Mouse (Mus musculus): ENCODE measurements at regions not wholly inside any gene's neighbourhood (a gene's known extent, or its start where the extent isn't known, plus 50 kb on each side); places are given as distances from the start of the nearest gene placed in this dataset.

DNA sequence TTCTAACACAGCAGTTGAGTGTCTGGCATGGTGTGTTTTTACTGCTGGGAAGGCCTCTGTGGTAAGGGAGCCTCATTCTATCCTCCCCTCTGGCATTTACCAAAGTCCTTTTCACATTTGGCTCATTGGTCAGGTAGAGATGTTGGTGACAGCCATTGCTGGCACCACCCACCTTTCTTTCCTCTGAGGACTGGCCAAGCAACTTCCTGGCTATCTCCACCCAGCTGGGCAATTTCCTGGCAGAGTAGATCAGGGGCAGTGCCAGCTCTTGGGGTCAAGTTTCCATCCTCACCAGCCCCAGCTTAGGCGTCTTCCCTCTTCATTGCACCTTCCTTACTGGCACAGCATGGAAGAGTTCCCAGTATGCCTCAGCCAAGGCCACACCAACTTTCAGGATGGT is 372.5 kb upstream of the Kif2a start:
- DNase-seq (ENCODE audit: low spot score in 2 of 2): no peak

DNA sequence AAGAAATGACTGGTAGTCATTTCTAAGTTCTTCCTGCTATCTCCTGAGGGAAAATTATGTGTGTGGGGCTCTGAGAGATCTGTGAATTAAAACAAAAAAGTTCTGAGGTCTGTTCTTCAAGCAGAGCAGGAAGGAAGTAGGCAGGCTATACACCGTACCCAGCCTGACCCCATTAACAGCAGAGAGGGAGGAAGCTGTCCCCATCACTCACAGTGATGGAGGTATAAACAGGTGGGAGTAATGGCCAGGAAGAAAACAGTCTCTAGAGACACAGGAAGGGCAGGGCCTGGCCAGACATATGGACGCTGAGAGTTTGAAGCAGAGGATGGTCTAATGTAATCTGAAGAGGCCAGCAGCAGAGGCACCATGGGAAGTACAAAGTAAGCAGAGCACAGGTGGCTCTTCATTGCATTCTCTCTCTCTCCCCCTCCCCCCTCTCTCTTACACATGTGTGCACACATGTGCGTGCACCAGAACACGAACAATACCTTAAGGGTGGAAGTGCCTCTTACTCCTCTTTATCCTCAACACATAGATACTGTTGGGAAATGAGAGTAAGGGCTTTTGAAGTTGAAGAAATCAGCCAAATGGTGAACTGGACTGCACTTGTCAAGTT is 367.7 kb upstream of the Kif2a start:
- no peak for DNase-seq (ENCODE audit: low spot score in 2 of 2)

DNA sequence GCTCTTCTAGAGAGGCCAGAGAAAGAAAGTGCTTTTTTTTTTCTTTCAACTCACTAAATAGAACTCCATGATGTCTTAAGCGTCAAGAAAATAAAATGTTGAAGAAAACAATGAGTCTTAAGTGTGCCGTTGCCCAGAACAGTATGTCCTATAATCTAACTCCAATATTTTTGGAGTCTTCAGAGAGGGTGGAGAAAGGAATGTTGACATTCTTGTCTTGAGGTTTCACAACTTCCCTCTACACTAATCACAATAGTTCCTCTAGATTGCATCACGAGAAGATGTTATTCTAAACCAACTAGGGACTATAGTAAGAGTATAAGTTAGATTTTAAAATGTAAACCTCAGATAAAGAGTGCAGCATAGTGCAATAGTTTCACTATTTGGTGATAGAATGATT is 367.1 kb upstream of the Kif2a start:
- no peak for DNase-seq (ENCODE audit: low spot score in 2 of 2)

DNA sequence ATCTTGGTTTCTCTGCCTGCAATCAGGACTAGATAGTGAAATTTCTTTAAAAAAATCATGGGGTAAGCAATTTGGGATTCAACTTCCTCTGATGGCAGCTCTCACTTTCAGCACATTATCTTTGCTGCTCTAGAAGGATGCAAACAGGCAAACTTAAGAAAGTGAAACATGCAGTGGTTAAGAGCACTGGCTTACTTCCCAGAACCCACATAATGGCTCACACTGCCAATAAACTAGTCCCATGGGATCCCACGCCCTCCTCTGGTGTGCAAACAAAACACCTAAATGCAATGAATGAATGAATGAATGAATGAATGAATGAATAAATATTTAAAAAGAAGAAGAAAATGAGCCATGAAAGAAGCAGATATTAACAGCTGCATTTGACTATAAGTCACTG is 356.1 kb upstream of the Kif2a start:
- DNase-seq (ENCODE audit: low spot score in 2 of 2): no peak

DNA sequence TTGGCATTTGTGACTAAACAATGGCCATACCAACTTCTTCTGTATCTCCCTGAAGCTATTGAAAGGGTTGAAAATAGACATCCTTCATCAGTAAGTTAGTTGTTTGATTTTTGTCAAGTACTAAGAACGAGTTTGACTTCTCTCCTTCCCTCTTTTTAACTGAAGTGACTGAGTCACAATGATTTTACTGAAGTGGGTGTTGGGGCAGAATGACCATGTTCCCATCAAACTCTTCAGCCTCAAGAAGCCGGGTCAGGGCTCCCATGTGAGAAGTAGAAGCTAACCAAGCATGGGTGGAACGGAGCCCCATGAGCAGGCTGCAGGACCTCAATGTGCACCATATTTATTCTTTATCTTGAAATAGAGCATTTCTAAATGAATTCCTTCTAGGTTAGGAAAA is 350.7 kb upstream of the Kif2a start:
- DNase-seq (ENCODE audit: low spot score in 2 of 2): no peak

DNA sequence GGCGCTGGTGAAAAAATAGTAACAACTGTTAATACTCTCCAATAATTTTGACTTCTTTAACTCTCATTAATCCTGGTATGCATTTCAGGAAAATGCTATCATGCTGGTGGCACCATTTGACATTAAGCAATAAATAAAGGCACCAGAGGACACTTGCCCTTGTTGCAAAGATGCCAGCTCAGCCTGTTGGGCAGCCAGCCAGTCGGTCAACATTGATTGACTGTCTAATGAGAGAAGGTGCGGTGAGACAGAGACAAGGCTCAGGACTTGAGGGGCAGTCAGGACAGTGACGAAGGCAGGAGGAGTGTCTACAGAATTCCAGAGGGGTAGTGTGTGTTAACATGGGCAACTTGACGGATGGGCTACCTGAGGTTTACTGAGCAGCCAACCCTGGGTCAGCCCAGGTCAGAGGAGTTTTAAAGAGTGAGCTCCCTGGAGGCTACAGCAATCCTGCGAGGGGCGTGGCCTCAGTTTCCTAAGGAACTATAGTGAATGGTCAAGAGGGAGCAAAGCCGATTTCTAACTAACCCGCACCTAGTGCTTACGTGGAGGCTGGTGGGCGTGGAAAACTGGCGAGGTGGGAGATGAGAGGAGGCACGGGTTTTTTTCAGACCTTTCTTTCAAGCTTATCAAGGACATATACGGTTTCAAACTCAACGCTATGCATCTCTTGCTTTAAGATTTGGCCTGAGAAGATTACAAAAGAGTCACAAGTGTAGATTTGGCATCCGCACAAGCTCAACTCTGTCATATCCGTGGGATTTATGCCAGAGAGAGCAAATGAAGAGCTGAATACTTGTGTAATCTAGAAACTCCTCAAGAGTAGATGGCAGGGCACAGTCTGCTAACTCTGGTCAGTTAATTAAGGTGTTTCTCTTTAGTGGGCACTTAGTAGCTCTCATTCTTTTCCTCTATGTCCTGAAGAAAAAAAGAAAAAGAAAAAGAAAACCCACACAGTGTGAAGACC is 350.0 kb upstream of the Kif2a start:
- peak; percentile 9 to 60 for DNase-seq (ENCODE audit: low spot score in 2 of 2)

DNA sequence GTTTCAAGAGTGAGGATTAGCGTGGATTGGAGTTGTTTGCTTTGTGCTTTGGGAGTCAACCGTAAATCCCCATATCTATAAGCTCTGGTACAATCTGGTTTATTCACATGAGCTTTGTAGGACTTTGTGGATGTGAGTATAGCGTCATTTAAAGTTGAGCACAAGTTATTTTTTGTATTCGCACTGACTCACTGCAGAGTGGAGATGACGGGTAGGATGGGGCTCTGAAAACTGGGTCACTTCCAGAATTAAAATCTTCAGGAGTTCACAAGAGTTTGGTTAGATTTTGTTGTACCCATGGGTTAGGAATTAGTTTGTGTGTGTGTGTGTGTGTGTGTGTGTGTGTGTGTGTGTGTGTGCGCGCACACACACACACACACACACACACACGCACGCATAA is 345.7 kb upstream of the Kif2a start:
- no peak for DNase-seq (ENCODE audit: low spot score in 2 of 2)

DNA sequence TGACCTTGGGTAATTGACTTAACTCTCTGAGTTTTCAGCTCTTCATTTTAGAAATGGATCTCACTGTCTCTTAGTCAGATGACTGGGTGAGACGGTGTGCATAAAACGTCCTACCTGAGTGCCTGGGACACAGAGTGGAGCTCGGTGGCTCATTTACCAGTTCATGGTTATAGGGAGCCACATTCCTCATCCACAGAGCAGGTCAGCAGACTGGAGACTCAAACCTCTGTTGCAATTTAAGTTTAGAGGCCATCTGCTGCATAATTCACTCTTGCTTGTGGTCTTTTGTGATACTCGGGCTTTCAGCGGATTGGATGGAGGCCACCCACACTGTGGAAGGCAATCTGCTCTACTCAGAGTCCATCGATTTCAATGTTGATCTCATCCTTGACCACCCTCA is 343.8 kb upstream of the Kif2a start:
- DNase-seq (ENCODE audit: low spot score in 2 of 2): no peak

DNA sequence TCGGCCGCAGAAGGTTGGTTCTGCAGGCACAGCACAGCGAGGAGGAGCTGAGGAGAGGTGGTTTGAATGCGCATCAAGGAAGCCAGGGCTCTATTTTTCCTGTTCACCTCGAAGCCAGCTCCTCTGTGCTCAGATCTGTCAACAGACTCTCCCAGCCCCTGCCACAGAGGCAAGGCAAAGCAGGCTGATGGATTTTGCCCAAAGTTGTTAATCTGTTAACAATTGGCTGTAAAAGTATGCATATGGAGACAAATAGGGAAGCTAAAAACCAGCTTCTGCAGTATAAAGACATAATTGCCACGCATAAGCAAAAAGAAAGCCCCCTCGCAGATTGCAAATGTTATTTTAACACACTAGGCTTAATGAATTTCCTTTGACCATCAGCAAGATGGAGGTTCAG is 343.3 kb upstream of the Kif2a start:
- DNase-seq (ENCODE audit: low spot score in 2 of 2): no peak

DNA sequence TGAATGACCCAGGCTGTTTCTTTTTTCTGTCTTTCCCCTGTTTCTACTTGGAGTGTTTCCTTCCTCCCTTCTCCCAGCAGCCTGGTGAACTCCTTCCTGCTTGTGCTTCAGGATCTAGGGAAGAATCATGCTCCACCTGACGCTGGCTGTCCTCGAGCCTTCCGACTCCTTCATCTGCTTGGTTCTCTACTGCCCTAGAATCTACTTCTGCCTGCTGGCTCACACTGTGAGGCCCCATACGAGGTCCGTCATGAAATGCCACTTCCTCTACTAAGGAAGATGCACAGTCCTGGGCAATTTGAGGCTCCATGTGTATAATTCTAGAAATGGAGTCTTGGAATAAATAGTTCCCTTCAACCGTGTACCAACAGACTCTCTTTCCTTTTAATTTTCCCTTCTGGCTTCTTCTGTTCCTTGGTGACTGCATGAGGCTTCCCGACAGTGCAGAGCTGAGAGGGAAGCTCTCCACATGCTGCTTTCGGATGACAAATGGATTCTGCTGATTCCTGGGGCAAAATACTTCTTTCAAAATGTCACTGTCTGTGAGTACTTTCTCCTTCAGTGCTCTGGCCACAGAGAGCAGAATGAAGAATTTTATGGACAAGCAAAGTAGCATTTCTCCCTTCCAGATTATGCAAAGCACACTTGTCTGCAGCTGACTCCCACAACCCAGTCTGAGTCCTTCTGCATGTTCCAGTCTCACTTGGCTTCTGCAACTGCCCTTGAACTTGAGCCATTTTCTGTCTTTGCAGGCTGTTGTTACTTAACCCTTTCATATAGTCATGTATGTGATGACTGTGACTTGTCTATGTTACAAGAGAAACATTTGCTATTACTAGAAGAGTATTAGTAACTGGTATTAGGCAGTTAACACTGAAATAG is 341.1 kb upstream of the Kif2a start:
- DNase-seq (ENCODE audit: low spot score in 2 of 2): peak in 1 of 2 experiments; percentile 4

DNA sequence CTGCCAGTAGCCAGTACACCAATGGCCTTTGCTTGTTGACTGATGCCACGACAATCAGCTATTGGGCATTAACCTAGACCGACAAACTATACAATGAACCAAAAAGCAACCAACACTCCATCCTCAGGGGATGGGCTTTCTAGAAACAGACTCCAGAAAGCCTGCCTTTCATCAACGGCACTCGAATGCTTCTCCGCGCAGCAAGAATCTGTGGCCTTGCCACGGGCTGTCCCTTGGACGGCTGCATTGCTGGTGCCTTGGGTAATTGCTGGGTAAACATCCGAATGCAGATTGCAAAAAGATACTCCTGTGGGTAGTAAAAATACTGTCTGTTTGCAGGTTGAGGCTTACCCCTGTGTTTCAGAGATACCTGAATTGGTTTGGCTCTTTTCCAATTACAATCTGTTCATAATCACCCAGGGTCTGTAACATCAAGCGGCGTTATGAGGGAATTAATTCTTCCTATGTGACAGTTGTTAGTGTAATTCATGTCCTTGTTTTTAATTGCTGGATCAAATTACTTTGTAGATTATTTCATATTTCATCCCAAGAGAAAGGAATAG is 319.0 kb upstream of the Kif2a start:
- no peak for DNase-seq (ENCODE audit: low spot score in 2 of 2)

DNA sequence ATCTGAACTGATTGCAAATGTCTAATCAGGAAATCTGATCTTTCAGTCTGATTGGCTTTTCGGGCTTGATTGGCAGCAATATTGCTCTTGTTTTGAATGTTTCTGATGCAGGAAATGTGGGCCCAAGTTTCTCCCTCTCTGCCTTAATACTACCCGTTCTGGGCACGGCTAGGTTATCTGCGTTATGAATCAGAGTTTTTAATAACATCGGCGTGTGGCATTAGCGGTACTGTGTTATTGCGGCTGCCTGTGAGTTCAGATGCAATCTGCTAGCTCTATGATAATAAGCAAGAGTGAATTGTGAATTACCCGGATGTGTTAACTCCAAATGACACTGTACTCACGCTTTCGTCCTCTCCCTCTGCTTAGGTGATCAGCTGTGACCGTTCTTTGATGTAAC is 316.2 kb upstream of the Kif2a start:
- no peak for DNase-seq (ENCODE audit: low spot score in 2 of 2)

DNA sequence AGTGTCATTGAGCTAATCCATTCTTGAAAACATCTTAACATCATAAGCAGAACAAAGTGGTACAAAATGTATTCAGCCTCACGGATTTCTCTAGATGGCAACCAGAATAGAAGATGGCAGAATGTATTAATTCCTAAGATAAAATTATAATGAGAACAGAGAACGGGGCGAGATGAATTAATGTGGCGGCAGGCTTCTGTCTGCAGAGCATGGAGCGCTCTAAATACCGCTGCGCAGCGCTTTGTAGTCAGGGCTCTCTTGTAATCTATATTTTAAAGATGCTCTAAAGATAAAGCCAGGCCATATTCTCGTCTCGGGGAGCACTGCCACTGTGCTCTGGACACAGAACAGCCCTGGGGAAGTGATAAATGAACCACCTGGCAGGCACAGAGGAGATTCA is 315.2 kb upstream of the Kif2a start:
- no peak for DNase-seq (ENCODE audit: low spot score in 2 of 2)

DNA sequence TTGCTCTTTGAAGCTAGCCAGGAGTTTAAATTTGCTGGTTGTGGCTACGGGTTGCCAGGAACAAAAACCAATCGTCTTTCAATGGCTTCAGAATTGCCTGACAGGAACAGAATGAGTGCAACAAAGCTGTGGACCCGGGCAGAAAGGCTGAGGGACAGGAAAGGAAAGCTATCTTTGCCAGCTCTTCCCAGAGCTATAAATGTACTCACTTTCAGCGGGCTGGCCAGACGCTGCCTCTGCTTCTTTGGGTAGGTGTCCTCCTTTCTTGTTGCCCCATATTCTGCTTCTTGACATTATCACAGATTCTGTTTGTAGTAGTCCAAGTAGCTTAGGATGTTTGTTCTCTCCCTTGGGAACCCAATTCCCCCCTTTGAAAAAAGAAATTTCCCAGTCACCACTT is 307.4 kb upstream of the Kif2a start:
- DNase-seq (ENCODE audit: low spot score in 2 of 2): no peak

DNA sequence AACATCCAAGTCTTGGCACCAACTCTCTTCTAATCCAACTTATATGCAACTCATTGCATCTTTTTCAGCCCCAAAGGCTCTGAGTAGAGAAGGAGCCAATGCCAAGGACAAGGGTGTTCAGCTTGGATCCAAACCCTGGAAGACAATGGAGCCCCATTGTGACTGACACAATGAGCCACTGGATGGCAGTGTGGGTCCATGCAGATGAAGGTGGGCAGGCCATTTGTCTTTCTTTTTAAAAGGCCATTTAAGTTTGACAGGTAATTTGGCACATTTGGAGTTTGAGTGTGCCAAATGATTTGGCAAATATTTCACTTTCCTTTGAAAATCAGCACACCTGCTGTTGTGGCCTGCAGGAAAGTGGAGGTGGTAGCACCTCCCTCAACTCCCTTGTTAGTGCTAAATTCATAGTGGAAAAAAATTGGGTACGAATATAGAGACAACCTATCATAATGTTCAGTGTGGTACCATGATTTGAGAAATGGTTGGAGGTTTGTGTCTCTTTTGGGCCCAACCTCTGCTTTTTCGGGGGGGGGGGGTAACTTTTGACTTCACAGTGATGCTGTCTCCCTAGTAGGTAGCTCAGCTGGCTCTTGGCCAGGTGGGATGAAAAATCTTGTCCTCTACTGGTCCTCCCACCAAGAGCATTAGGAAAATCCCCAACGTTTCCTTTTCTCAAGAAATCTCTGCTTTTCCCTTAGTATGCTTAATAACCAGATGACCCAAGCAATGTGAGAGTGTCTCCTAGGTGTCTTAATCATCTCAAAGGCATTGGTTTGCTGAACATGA is 304.0 kb upstream of the Kif2a start:
- peak; percentile 53 to 61 for DNase-seq (ENCODE audit: low spot score in 2 of 2)

DNA sequence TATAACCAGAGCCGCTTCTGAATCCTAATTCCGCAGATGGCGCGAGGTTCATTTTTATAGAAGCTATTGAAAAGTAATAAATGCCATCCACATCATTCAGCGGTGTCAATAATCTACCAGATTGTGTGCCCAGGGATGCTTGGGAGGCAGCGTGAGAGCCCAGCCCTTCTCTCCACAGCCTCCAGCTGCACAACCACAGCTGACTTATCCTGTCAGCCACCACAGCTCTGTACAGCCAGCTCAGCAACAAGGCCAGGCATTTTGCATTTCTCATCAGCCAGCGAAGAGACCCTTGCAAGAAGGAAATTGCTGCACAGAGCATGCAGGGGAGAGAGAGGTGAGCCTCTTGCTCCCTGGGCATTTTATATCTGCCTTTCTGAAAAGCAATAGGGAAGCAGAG is 292.8 kb upstream of the Kif2a start:
- DNase-seq (ENCODE audit: low spot score in 2 of 2): no peak

DNA sequence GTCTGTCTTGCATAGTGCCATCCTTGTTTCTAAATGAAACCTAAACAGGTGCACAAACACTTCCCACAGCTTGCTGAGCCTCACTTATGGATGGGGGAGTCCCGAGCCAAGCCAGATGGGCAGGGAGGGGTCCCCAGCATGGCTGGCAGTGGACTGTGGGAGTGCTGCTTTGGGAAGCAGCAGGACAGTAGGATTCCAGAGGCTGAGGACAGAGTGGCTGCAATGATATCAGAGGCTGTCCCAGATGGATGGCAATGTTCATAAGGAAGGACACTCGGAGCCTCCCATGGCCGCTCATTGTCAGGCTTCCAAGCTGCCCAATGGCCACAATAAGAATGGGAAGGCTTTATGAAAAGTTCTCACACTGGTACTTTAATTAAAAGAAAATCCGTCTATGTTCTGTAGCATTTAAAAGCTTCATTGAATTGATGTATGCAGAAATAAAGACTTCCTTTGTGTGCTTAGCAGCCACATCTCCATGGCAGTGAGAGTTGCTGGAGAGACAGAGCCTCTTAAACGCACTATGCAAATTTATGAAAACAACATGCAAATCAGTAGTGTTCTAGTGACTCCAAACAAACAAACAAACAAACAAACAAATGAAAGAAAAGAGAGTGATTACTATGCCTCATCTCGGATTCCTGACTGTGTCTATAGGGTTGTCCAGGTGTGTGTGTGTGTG is 287.2 kb upstream of the Kif2a start:
- DNase-seq (ENCODE audit: low spot score in 2 of 2): no peak

DNA sequence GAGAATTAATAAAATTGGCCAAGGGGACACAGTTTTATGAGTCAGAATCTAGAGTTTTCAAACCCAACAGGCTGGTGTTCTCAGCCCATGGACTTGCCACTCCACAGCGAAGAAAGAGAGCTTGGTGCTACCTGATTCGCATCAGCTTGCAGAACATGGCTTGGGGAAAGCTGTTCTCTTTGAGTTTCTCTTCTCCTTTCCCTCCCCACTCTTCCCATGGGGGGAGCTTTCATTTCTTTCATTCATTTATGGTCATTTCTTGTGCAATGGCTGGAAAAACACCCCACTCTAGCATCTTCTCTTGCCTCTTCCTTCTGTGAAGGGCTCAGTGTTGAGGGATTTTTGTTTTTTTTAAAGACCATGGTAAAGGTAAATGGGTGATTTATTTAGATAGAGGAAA is 286.5 kb upstream of the Kif2a start:
- DNase-seq (ENCODE audit: low spot score in 2 of 2): no peak

DNA sequence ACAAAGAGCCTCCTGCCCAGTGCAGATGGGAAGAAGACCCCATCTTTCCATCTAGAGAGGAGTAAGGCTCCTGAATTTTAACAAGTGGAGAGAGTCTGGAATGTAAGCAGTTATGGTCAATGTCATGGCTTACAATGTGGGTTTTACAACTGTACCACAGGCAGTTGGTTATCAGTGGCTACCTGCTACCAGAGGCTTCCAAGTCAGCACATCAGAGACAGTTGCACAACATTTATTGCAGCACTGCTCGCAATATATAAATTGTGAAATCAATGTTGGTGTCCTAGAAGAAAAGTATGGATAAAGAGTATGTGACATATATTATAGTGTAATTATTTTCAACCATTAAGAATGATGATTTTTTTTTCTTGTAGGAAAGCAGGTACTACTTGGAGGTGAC is 285.0 kb upstream of the Kif2a start:
- DNase-seq (ENCODE audit: low spot score in 2 of 2): no peak

DNA sequence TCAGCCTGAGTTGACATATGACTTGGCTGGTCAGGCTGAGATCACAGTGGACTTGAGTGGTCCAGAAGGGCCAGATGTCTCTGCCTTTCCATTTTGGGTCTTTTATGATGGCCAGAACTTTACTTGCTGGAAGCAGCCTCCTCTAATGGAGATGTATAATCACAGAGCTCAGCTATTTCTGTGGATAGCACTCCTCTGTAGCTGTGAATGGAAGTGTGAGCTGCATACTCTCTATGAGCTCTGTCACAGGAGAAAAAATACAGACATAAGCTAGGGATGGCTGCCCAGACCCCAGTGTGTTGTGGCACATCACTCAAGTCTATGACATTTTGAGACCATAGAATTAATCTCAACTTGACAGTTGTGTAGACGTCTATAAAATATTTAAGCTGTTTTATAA is 284.3 kb upstream of the Kif2a start:
- DNase-seq (ENCODE audit: low spot score in 2 of 2): no peak

DNA sequence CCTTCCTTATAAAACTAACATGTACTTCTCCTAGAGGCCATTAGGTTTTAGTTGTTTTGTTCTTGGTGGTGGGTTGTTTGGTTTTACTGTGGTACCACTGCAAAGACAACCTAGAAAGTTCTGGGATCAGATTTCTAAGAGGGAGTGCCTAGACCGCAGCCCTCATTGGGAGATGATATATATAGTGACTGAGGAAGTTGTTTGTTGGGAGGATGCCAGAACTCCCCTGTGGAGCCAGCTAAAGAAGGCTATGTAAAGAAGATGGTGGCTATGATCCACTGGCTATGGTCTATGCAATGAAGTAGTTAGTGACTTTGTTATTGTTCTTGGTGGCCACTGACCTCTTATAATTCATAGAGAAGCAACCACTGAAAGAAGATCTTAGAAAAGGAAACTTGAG is 283.8 kb upstream of the Kif2a start:
- DNase-seq (ENCODE audit: low spot score in 2 of 2): no peak

All from urinary bladder, postnatal 36 days (tissue).